Mouse (Mus musculus) MEL (cell line): ENCODE results near the gene Tuba1a. TPM values are rescaled to one million over a fixed set of nuclear protein-coding genes. Genes with fewer than 3 reads are reported as not detected.
A peak's percentile ranks its signal among the peaks of the same experiment; 100 is the strongest.

ENCODE experiments used
- DNase-seq: peaks from one replicate; pipeline ENCODE4 v3.0.0; 2011; ENCODE audit warnings: low read depth, low spot score
- H3K27ac ChIP-seq: 2 replicates; pipeline ENCODE4 v1.5.1; 2012; ENCODE audit warnings: low read depth, mild to moderate bottlenecking, control low read depth, low read length, moderate library complexity; ENCODE audit not compliant: control insufficient read depth
- H3K27me3 ChIP-seq, 2 experiments: fragments of 150-350 bp in 1 of 2; sonication (generic) in 1 of 2; 2 replicates each; pipeline ENCODE4 v1.6.1; 2012; ENCODE audit warnings: low read length in 2 of 2, mild to moderate bottlenecking in 2 of 2, improper control_type of control experiment in 1 of 2, moderate library complexity in 1 of 2; ENCODE audit not compliant: insufficient read depth in 2 of 2, control insufficient read depth in 1 of 2
- H3K36me3 ChIP-seq, 2 experiments: 2 replicates each; pipeline ENCODE4 v1.6.1; 2012 to 2014; ENCODE audit warnings: low read length in 2 of 2, improper control_type of control experiment in 1 of 2, inconsistent platforms in 1 of 2, mild to moderate bottlenecking in 1 of 2; ENCODE audit not compliant: insufficient read depth in 2 of 2, control insufficient read depth in 1 of 2
- H3K4me1 ChIP-seq, 2 experiments: fragments of 150-350 bp in 1 of 2; sonication (generic) in 1 of 2; 2 replicates each; pipeline ENCODE4 v1.6.1; 2012; ENCODE audit warnings: low read length in 2 of 2, improper control_type of control experiment in 1 of 2, mild to moderate bottlenecking in 1 of 2; ENCODE audit not compliant: insufficient read depth in 2 of 2, control insufficient read depth in 1 of 2
- H3K4me3 ChIP-seq, 2 experiments: fragments of 150-350 bp in 1 of 2; sonication (generic) in 1 of 2; 2 replicates each; pipeline ENCODE4 v1.5.1; 2012; ENCODE audit warnings: low read depth in 2 of 2, low read length in 2 of 2, mild to moderate bottlenecking in 2 of 2, moderate library complexity in 2 of 2, control low read depth in 1 of 2, improper control_type of control experiment in 1 of 2; ENCODE audit not compliant: control insufficient read depth in 1 of 2, insufficient read depth in 1 of 2
- H3K79me2 ChIP-seq: 2 replicates; pipeline ENCODE4 v1.6.1; 2012; ENCODE audit warnings: mild to moderate bottlenecking, low read length, moderate library complexity; ENCODE audit not compliant: control insufficient read depth, poor library complexity, insufficient read depth
- H3K9ac ChIP-seq: 2 replicates; pipeline ENCODE4 v1.6.1; 2012; ENCODE audit warnings: low read depth, mild to moderate bottlenecking, control low read depth, low read length, moderate library complexity; ENCODE audit not compliant: control insufficient read depth, poor library complexity, severe bottlenecking
- H3K9me3 ChIP-seq: fragments of 150-350 bp; sonication (generic); replicated peaks from 2 replicates; pipeline ENCODE4 v1.6.1; 2012; ENCODE audit warnings: mild to moderate bottlenecking, low read length, improper control_type of control experiment, moderate library complexity; ENCODE audit not compliant: insufficient read depth
- BHLHE40 ChIP-seq: IDR thresholded peaks from 2 replicates; pipeline ENCODE4 v1.6.1; 2012; ENCODE audit warnings: low read depth, mild to moderate bottlenecking, inconsistent platforms, low read length, improper control_type of control experiment, borderline replicate concordance
- CTCF ChIP-seq, 3 experiments: IDR thresholded peaks in 2 of 3; conservative IDR thresholded peaks in 1 of 3; 2 replicates each; pipeline ENCODE4 v1.5.1; 2011 to 2012; ENCODE audit warnings: low read length in 3 of 3, low read depth in 2 of 3, mild to moderate bottlenecking in 2 of 3, improper control_type of control experiment in 1 of 3, inconsistent platforms in 1 of 3, mixed read lengths in 1 of 3, moderate library complexity in 1 of 3; ENCODE audit not compliant: control insufficient read depth in 1 of 3, insufficient read depth in 1 of 3, poor library complexity in 1 of 3, severe bottlenecking in 1 of 3
- E2F4 ChIP-seq: IDR thresholded peaks from 2 replicates; pipeline ENCODE4 v1.6.1; 2011; ENCODE audit warnings: low read depth, low read length, improper control_type of control experiment, borderline replicate concordance
- ELF1 ChIP-seq: IDR thresholded peaks from 2 replicates; pipeline ENCODE4 v1.6.1; 2014; ENCODE audit warnings: low read depth, mild to moderate bottlenecking, inconsistent platforms, low read length, improper control_type of control experiment, moderate library complexity
- GATA1 ChIP-seq: IDR thresholded peaks from 2 replicates; pipeline ENCODE4 v1.6.1; 2011; ENCODE audit warnings: low read depth, low read length, improper control_type of control experiment
- HCFC1 ChIP-seq: IDR thresholded peaks from 2 replicates; pipeline ENCODE4 v1.6.1; 2012; ENCODE audit warnings: low read depth, mild to moderate bottlenecking, inconsistent platforms, low read length, improper control_type of control experiment, moderate library complexity
- JUND ChIP-seq: IDR thresholded peaks from 2 replicates; pipeline ENCODE4 v1.6.1; 2011; ENCODE audit warnings: low read depth, mild to moderate bottlenecking, improper control_type of control experiment, low read length
- MAFK ChIP-seq: IDR thresholded peaks from 2 replicates; pipeline ENCODE4 v1.6.1; 2011; ENCODE audit warnings: low read depth, mild to moderate bottlenecking, low read length, improper control_type of control experiment, borderline replicate concordance
- MAX ChIP-seq: IDR thresholded peaks from 2 replicates; pipeline ENCODE4 v1.6.1; 2011; ENCODE audit warnings: low read length, improper control_type of control experiment
- MEF2A ChIP-seq: IDR thresholded peaks from 2 replicates; pipeline ENCODE4 v1.6.1; 2014; ENCODE audit warnings: low read depth, mild to moderate bottlenecking, inconsistent platforms, low read length, improper control_type of control experiment; ENCODE audit not compliant: poor library complexity, insufficient replicate concordance, severe bottlenecking; ENCODE audit errors: extremely low read depth
- MXI1 ChIP-seq: IDR thresholded peaks from 2 replicates; pipeline ENCODE4 v1.6.1; 2011; ENCODE audit warnings: mild to moderate bottlenecking, low read depth, low read length, improper control_type of control experiment
- MYB ChIP-seq: IDR thresholded peaks from 2 replicates; pipeline ENCODE4 v1.6.1; 2011; ENCODE audit warnings: mild to moderate bottlenecking, low read depth, low read length, improper control_type of control experiment
- MYC ChIP-seq: IDR thresholded peaks from 2 replicates; pipeline ENCODE4 v1.6.1; 2011; ENCODE audit warnings: low read depth, mild to moderate bottlenecking, low read length, improper control_type of control experiment, moderate library complexity
- NRF1 ChIP-seq: IDR thresholded peaks from 2 replicates; pipeline ENCODE4 v1.6.1; 2014; ENCODE audit warnings: low read depth, mild to moderate bottlenecking, inconsistent platforms, low read length, improper control_type of control experiment, moderate library complexity; ENCODE audit not compliant: poor library complexity, insufficient read depth, severe bottlenecking
- POLR2A ChIP-seq, 2 experiments: IDR thresholded peaks; 2 replicates each; pipeline ENCODE4 v1.6.1; 2011 to 2012; ENCODE audit warnings: low read length in 2 of 2, mild to moderate bottlenecking in 2 of 2, control low read depth in 1 of 2, improper control_type of control experiment in 1 of 2, low read depth in 1 of 2, moderate library complexity in 1 of 2; ENCODE audit not compliant: control insufficient read depth in 1 of 2, insufficient read depth in 1 of 2, poor library complexity in 1 of 2
- POLR2AphosphoS2 ChIP-seq: IDR thresholded peaks from 2 replicates; pipeline ENCODE4 v1.6.1; 2011; ENCODE audit warnings: low read length, improper control_type of control experiment
- RCOR1 ChIP-seq: IDR thresholded peaks from 2 replicates; pipeline ENCODE4 v1.6.1; 2012; ENCODE audit warnings: low read depth, mild to moderate bottlenecking, inconsistent platforms, low read length, improper control_type of control experiment
- SIN3A ChIP-seq: IDR thresholded peaks from 2 replicates; pipeline ENCODE4 v1.6.1; 2012; ENCODE audit warnings: low read length, improper control_type of control experiment, inconsistent platforms
- SMC3 ChIP-seq: IDR thresholded peaks from 2 replicates; pipeline ENCODE4 v1.6.1; 2011; ENCODE audit warnings: low read depth, low read length, improper control_type of control experiment
- TAL1 ChIP-seq: IDR thresholded peaks from 2 replicates; pipeline ENCODE4 v1.6.1; 2012; ENCODE audit warnings: mild to moderate bottlenecking, inconsistent platforms, low read length, moderate library complexity, mixed read lengths
- USF1 ChIP-seq: IDR thresholded peaks from 2 replicates; pipeline ENCODE4 v1.6.1; 2014; ENCODE audit warnings: low read depth, mild to moderate bottlenecking, inconsistent platforms, low read length, improper control_type of control experiment, moderate library complexity
- ZKSCAN1 ChIP-seq: IDR thresholded peaks from 2 replicates; pipeline ENCODE4 v1.6.1; 2012; ENCODE audit warnings: low read depth, mild to moderate bottlenecking, inconsistent platforms, low read length, improper control_type of control experiment, moderate library complexity
- ZNF384 ChIP-seq: IDR thresholded peaks from 2 replicates; pipeline ENCODE4 v1.6.1; 2012; ENCODE audit warnings: low read depth, mild to moderate bottlenecking, inconsistent platforms, low read length, improper control_type of control experiment
- polyA plus RNA-seq, 2 experiments: library from polyadenylated mRNA; stranded (reverse) in 1 of 2; unstranded in 1 of 2; fragments of >175 nt in 1 of 2; fragments of >200 nt in 1 of 2; gene quantifications; 2 replicates each; pipeline versions ENCODE4 v1.2.1 to v1.2.4; 2012; ENCODE audit warnings: low replicate concordance in 2 of 2, low read depth in 1 of 2; ENCODE audit not compliant: insufficient read length in 2 of 2, insufficient read depth in 1 of 2, missing spikeins in 1 of 2
- total RNA-seq: library from RNA; depleted of rRNA; stranded (reverse); fragments of 300-350 nt; gene quantifications from 2 replicates; pipeline ENCODE4 v1.2.3, GENCODE M21; 2012

Gene Tuba1a
- total and polyA plus RNA-seq, 3 experiments, result 83.6 to 112 TPM; not detected in 1

DNA sequence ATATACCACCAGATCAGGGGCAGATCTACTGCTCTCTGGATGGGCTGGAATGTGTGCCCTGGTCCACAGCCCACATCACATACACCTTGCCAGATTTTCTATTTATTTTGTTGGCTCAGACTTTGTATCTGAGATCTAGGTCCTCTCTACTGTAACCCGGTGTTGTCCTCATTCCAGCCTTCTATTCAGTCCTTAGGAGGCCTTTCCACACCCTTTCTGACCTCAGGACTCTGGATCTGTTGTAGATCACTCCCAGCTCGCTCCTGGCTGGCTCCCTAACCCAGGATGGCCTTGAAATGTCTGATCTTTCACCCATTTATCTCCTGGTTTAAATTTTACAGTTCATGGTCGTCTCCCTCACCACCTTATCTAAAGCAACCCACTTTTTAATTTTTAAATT is 28.8 kb downstream of the Tuba1a start:
- Histone ChIP-seq H3K36me3 (peaks cover 0 to 4% of the 10 kb centered on the region in 2 experiments; a peak in 2 of 4 replicates), H3K9me3 (no peaks in the 10 kb centered on the region), H3K27ac (no peak overlapping the region), H3K4me3 (no peak overlapping the region), H3K4me1 (peaks cover 3 to 5% of the 10 kb centered on the region in 2 experiments; a peak in 2 of 4 replicates), H3K9ac (no peak overlapping the region), H3K27me3 (no peaks in the 10 kb centered on the region), H3K79me2 (no peaks in the 10 kb centered on the region)
- no peak for DNase-seq
- TF ChIP-seq CTCF (IDR thresholded peaks at IDR 0.05 in 2 of 3, conservative IDR thresholded peaks at IDR 0.05 in 1 of 3; ENCODE audit: control insufficient read depth in 1 of 3, insufficient read depth in 1 of 3, low read depth in 2 of 3, low read length in 3 of 3, poor library complexity in 1 of 3, severe bottlenecking in 1 of 3), result no peak
- TF ChIP-seq MYC, result no peak
- no peak for TF ChIP-seq MAFK
- no peak for TF ChIP-seq NRF1
- TF ChIP-seq JUND, result no peak
- TF ChIP-seq ZKSCAN1, result no peak
- no peak for TF ChIP-seq RCOR1
- TF ChIP-seq SMC3, result no peak
- TF ChIP-seq E2F4, result no peak
- TF ChIP-seq MYB, result no peak
- no peak for TF ChIP-seq ELF1
- no peak for TF ChIP-seq MEF2A
- no peak for TF ChIP-seq POLR2A (IDR thresholded peaks at IDR 0.05; ENCODE audit: control insufficient read depth in 1 of 2, insufficient read depth in 1 of 2, low read depth in 1 of 2, low read length in 2 of 2, poor library complexity in 1 of 2)
- TF ChIP-seq USF1, result no peak
- TF ChIP-seq GATA1, result no peak
- no peak for TF ChIP-seq ZNF384
- TF ChIP-seq MAX, result no peak
- no peak for TF ChIP-seq MXI1
- no peak for TF ChIP-seq TAL1

DNA sequence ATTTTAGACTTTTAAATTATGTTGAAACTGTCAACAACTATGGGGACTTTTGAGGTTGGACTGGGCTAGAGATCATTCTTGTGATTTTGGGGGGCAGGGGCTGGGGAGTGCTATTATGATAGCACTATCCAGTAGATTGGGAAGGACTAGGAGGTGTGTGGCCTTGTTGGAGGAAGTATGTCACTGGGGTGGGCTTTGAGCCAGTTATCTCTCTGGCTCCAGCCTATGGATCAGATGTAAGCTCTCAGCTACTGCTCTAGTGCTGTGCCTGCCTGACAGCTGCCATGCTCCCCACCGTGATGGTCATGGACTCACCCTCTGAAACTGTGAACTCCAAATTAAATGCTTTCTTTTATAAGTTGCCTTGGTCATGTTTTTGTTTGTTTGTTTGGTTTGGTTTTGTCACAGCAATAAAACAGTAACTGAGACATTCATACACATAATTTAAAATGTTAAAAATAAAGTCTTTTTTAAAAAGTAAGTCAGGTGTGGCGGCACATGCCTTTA is 30.4 kb downstream of the Tuba1a start:
- no peak overlapping the region for H3K27ac ChIP-seq

More for the DNA sequence above, 30.4 kb downstream of the Tuba1a start:
- peaks cover 0 to 7% of the 10 kb centered on the region in 2 experiments; a peak in 2 of 4 replicates for H3K36me3 ChIP-seq
- H3K27me3 ChIP-seq, result no peaks in the 10 kb centered on the region
- no peak overlapping the region for H3K4me3 ChIP-seq
- H3K9ac ChIP-seq, result no peak overlapping the region
- no peaks in the 10 kb centered on the region for H3K9me3 ChIP-seq
- TF ChIP-seq E2F4 (no peak), BHLHE40 (no peak), GATA1 (peak; percentile 52; the same call in 1 of the 2 replicates), POLR2AphosphoS2 (no peak), MXI1 (0 out of 2 replicates have a peak, but pooled peaks have one; percentile 52), MYC (0 out of 2 replicates have a peak, but pooled peaks have one; percentile 25), HCFC1 (peak; percentile 39; the same call in 1 of the 2 replicates), SIN3A (peak; percentile 58)
- peaks cover 9% of the 10 kb centered on the region in 2 experiments; a peak in 3 of 4 replicates for H3K4me1 ChIP-seq
- peak; percentile 81 for DNase-seq
- no peaks in the 10 kb centered on the region; the same call in 1 of the 2 replicates for H3K79me2 ChIP-seq
